Mouse (Mus musculus) ES-Bruce4 (cell line): ENCODE data around the gene Psap. TPM values are rescaled to one million over a fixed set of nuclear protein-coding genes. Genes with fewer than 3 reads are reported as not detected.

Experiments used
- H3K27ac ChIP-seq: 2 replicates; pipeline ENCODE4 v1.5.1; 2012; ENCODE audit warnings: low read length, inconsistent platforms; ENCODE audit not compliant: insufficient read depth
- H3K27me3 ChIP-seq: 2 replicates; pipeline ENCODE4 v1.6.1; 2012; ENCODE audit warnings: mild to moderate bottlenecking, low read length, inconsistent platforms; ENCODE audit not compliant: control insufficient read depth, poor library complexity, insufficient read depth, severe bottlenecking
- H3K36me3 ChIP-seq: 2 replicates; pipeline ENCODE4 v1.6.1; 2012; ENCODE audit warnings: inconsistent platforms, mild to moderate bottlenecking, low read length, moderate library complexity; ENCODE audit not compliant: control insufficient read depth, poor library complexity, insufficient read depth, severe bottlenecking
- H3K4me1 ChIP-seq: one replicate; pipeline ENCODE4 v1.8.1; 2011; ENCODE audit warnings: low read length; ENCODE audit not compliant: control insufficient read depth, insufficient read depth
- H3K4me3 ChIP-seq: 2 replicates; pipeline ENCODE4 v1.5.1; 2011; ENCODE audit warnings: low read depth, mild to moderate bottlenecking, low read length
- H3K9ac ChIP-seq: 2 replicates; pipeline ENCODE4 v1.6.1; 2012; ENCODE audit warnings: low read depth, mild to moderate bottlenecking, inconsistent platforms; ENCODE audit not compliant: poor library complexity, severe bottlenecking
- H3K9me3 ChIP-seq: replicated peaks from 2 replicates; pipeline ENCODE4 v1.6.1; 2012; ENCODE audit warnings: mild to moderate bottlenecking, low read length, inconsistent platforms; ENCODE audit not compliant: control insufficient read depth, poor library complexity, insufficient read depth, severe bottlenecking
- CTCF ChIP-seq: IDR thresholded peaks from one replicate; pipeline ENCODE4 v1.8.1; 2011; ENCODE audit warnings: low read depth, low read length
- EP300 ChIP-seq: IDR thresholded peaks from 2 replicates; pipeline ENCODE4 v1.6.1; 2011; ENCODE audit warnings: low read depth, low read length; ENCODE audit not compliant: insufficient read depth
- POLR2A ChIP-seq: IDR thresholded peaks from one replicate; pipeline ENCODE4 v1.8.1; 2011; ENCODE audit warnings: low read length; ENCODE audit not compliant: insufficient read depth
- polyA plus RNA-seq: library from polyadenylated mRNA; stranded (reverse); fragments of >200 nt; gene quantifications from 2 replicates; pipeline ENCODE4 v1.2.4, GENCODE M21; 2011; ENCODE audit warnings: low read depth; ENCODE audit not compliant: missing spikeins, insufficient read depth, insufficient read length

Psap gene
- polyA plus RNA-seq, 1 experiment, result 218 TPM

DNA sequence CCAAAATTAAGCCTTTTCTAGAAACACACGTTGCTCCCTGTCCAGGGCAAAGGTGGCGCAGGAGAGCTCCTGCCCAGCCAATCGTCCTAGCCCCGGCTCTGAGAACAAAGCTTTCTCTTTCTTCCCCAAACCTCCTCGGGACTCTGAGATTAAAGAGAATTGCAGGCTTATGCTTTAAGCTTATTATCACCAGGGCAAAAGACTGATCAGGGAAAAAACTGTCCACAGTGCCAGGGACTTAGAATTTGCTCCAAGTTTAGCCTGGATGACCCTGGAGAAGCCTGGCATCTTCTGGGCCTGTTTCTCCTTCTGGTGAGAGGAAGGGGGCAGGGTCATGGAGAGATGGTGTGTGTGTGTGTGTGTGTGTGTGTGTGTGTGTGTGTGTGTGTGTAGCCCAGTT, 15.9 kb upstream of the Psap start:
- Histone ChIP-seq H3K27ac (no peak overlapping the region), H3K4me1 (no peaks in the 10 kb centered on the region), H3K4me3 (no peak overlapping the region), H3K9me3 (no peaks in the 10 kb centered on the region), H3K36me3 (no peaks in the 10 kb centered on the region), H3K27me3 (no peaks in the 10 kb centered on the region), H3K9ac (no peak overlapping the region)
- TF ChIP-seq EP300 (no peak), POLR2A (no peak), CTCF (no peak)

DNA sequence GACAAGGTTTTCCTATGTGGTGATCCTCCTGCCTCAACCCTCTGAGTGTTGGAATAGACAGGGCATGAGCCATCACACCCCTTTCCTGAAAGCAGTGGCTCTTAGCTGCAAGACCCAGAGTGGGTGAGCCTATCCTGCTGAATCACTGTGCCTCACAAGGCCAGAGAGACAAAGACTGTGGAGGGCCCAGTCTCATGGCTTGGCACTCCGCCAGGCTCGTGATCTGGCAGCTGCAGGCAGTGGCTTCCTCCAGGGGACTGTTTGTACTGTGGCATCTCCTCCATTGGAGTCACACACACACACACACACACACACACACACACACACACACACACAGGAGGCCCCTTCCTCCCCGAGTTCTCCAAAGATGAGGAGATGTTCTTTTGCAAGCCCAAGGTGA, 15.0 kb upstream of the Psap start:
- no peak overlapping the region for H3K9ac ChIP-seq
- H3K4me3 ChIP-seq, result no peak overlapping the region
- no peaks in the 10 kb centered on the region for H3K36me3 ChIP-seq
- H3K9me3 ChIP-seq, result no peaks in the 10 kb centered on the region
- TF ChIP-seq CTCF (no peak), POLR2A (no peak), EP300 (no peak)
- H3K27me3 ChIP-seq, result no peaks in the 10 kb centered on the region
- H3K4me1 ChIP-seq, result no peaks in the 10 kb centered on the region
- no peak overlapping the region for H3K27ac ChIP-seq

DNA sequence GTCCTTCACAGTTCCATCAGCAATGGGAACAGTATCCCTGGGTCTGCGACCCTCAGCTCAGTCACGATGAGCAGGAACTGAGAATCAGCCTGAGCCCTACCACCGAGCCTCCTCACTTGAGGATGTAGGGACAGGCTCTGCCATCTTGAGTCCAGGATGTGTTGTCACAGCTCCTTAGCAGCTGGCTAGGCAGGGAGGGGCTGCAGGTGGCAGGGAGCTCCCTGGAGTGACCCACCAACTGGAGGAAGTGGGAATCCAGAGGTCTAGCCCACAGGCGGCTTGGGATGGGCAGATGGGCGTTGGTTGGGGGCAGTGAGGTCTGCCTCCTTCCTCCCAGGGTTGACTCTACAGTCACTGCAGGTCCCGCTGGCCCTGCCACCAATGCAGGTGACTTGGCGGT, 14.1 kb upstream of the Psap start:
- Histone ChIP-seq H3K4me1 (no peaks in the 10 kb centered on the region), H3K9ac (no peak overlapping the region), H3K9me3 (no peaks in the 10 kb centered on the region), H3K4me3 (no peak overlapping the region), H3K27me3 (no peaks in the 10 kb centered on the region), H3K36me3 (no peaks in the 10 kb centered on the region), H3K27ac (no peak overlapping the region)
- no peak for TF ChIP-seq CTCF
- no peak for TF ChIP-seq POLR2A
- no peak for TF ChIP-seq EP300

DNA sequence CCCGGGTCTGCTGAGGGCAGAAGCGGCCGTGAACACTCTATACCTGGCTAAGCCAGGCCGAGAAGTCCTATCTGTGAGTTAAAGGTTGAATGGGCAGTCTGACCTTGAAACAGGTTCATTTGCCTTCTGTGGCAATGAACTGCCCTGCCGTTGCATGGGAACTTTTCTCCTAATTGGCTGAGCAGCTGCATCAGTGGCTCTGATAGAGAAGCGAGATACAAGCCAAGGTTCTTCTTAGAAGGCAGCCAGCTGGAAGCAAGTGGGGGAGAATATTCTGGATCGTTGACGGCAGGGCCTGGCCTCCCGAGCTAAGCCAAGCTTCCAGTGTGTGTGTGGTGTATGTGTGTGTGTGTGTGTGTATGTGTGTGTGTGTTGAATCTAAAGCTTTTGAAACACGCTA, 12.2 kb upstream of the Psap start:
- TF ChIP-seq EP300 (no peak), CTCF (no peak), POLR2A (no peak)
- Histone ChIP-seq H3K9me3 (no peaks in the 10 kb centered on the region), H3K9ac (no peak overlapping the region), H3K27ac (no peak overlapping the region), H3K27me3 (no peaks in the 10 kb centered on the region), H3K36me3 (no peaks in the 10 kb centered on the region), H3K4me1 (no peaks in the 10 kb centered on the region), H3K4me3 (no peak overlapping the region)

DNA sequence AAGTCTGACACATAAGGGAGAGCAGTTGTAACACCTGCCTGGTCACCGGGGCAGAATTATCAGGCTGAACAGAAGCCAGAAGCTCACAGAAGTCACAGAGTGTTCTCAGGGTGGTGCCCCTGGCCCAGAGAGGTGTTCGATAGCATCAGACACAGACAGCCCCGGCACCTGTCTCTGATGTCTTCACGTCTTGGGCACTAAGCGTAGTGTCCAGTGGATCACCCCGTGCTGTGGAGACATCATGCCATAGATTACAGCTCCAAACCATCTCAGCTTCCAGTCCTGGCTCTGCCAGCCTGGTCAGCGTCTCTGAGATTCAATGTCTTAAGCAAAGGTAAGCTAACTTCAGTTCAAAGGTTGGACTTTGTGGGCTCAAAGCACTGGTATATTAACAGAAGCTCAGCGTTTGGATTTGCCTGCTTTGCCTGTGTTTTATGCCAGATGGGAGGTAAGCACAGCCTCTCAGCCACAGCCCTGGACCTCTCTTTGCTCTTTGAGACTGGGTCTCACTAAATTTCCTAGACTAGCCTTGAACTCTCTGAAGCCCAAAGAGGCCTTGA, 10.5 kb upstream of the Psap start:
- Histone ChIP-seq H3K4me1 (no peaks in the 10 kb centered on the region), H3K9ac (no peak overlapping the region), H3K4me3 (no peak overlapping the region), H3K27me3 (no peaks in the 10 kb centered on the region), H3K36me3 (no peaks in the 10 kb centered on the region), H3K27ac (no peak overlapping the region), H3K9me3 (no peaks in the 10 kb centered on the region)
- no peak for TF ChIP-seq EP300
- no peak for TF ChIP-seq POLR2A
- no peak for TF ChIP-seq CTCF

DNA sequence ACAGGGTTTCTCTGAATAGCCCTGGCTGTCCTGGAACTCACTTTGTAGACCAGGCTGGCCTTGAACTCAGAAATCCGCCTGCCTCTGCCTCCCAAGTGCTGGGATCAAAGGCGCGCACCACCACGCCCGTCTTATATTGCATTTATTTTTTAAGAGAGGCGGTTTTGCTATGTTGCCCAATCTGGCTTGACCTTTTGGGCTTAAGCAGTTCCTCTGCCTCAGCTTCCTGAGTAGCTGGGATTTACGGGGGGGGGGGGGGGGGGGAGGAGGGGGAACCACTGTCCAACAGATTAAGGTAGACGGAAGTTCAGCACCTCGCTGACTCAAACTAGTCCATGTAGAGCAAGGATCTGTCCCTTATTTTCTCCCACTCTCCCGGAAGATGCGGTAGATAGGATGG, 8.7 kb upstream of the Psap start:
- TF ChIP-seq EP300 (no peak), POLR2A (no peak), CTCF (no peak)
- no peak overlapping the region for H3K27ac ChIP-seq
- no peaks in the 10 kb centered on the region for H3K36me3 ChIP-seq
- H3K9me3 ChIP-seq, result no peaks in the 10 kb centered on the region
- H3K4me3 ChIP-seq, result no peak overlapping the region
- no peaks in the 10 kb centered on the region for H3K4me1 ChIP-seq
- no peak overlapping the region for H3K9ac ChIP-seq
- no peaks in the 10 kb centered on the region for H3K27me3 ChIP-seq
